Mouse (Mus musculus): Measurements from ENCODE around the gene Ap2b1. TPM values are rescaled to one million over a fixed set of nuclear protein-coding genes. Genes with fewer than 3 reads are reported as not detected.

Gene Ap2b1
- total RNA-seq, 4 experiments from 2014 or later: 28.5 to 34.9 (median 32.6) TPM

DNA sequence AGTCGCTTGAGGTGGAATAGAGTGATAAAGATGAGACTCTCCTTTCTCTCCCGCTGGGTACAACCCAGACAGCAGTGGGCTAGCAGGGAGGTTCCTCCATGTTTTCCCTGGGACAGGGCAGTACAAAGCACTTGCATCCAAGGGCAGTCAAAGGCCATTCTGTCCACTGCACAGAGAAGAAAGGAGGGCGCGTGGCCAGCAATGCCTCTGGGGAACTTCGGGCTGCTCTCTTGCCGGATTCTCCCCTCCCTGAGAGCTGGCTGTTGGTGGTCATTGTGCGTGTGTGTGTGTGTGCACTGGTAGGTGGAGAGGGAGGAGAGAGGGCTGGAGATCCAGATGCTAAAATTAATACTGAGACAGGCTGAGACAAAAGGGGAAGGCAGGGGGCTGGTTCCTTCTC, 142.4 kb downstream of the Ap2b1 start:
- no peak for DNase-seq (ENCODE audit: low spot score in 2 of 2)

DNA sequence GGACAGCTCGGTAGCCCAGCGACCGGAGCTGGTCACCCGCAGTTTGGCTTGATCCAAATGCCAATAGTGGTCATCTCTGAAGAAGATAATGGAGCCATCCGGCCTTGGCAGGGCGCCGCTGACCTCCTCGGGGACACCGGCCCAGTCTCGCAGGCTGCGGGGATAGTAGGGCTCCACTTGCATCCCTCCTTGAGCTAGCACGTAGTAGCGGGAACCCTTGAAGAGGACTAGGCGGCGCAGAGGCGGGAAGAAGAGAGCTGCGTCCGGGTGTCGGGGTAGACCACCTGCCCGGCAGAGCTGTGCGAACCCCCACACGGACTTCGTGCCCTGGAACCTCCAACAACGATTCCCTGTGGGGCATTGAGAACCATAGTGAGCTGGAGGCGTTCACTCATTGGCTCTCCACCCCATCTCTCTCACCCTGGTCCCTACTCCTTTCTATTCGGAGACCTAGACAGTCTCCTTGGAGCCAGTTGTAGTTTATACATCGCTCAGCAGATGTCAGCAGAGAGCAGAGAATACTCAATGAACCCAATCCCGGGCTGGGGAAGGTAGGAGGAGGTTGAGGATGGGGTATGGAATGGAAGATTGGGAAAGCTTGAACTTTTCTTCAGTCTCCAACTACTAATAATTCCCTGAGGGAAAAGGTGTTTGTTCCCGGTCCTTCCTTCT, 143.9 kb downstream of the Ap2b1 start:
- peak; percentile 34 to 47 for DNase-seq (ENCODE audit: low spot score in 2 of 2)

DNA sequence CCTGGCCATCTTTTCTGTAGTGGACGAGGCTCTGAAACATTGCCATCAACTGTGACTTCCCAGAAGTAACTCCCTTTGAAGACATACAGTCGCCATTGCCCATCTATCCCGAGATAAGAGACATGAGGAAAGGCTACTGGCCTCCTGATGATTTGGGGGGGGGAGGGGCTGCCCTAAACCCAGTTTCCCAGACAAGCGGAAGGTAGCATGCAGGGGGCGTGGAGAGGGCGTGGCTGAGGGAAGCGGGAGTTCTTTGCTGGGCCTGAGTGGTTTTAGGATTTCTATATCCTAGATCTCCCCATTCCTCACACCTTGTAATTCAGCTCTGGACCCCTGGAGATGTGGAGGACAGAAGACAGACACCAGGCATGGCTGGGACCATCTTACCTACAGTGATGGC, 145.0 kb downstream of the Ap2b1 start:
- no peak for DNase-seq (ENCODE audit: low spot score in 2 of 2)

DNA sequence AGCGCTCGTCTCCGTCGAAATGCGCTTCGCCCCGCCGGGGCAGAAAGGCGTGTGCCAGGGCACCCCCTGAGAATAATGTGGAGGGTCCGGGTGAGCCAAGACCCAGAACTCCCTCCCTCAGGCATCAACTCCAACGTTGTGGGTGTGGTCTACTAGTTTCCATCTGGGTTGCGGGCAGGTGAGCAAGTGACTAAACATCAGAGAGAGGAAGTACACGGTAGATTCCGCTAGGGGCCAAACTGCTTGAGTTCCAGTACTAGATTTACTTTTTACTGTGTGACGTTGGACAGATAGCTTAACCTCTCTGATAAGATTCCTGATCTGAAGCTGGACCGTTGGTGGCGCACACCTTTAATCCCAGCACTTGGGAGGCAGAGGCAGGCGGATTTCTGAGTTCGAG, 146.2 kb downstream of the Ap2b1 start:
- DNase-seq (ENCODE audit: low spot score in 2 of 2): no peak

DNA sequence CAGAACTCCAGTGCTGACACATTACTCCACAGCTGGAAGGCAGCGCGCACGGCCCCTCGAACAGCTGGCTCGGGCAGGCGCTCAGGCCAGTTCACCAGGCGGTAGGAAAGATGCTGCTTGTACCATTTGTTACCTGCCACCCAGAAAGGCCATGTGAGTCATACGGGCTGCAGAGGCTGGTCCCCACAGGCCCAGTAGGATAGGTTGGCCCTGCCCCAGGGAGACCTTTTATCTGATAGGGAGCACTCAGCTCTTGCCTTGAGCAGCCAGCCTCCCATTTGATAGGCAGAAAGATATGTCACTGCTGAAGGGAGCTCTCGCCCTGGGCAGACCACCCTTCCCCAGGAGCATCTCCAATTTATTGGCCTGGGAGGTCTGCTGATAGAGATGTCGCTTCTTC, 148.8 kb downstream of the Ap2b1 start:
- DNase-seq (ENCODE audit: low spot score in 2 of 2): no peak

DNA sequence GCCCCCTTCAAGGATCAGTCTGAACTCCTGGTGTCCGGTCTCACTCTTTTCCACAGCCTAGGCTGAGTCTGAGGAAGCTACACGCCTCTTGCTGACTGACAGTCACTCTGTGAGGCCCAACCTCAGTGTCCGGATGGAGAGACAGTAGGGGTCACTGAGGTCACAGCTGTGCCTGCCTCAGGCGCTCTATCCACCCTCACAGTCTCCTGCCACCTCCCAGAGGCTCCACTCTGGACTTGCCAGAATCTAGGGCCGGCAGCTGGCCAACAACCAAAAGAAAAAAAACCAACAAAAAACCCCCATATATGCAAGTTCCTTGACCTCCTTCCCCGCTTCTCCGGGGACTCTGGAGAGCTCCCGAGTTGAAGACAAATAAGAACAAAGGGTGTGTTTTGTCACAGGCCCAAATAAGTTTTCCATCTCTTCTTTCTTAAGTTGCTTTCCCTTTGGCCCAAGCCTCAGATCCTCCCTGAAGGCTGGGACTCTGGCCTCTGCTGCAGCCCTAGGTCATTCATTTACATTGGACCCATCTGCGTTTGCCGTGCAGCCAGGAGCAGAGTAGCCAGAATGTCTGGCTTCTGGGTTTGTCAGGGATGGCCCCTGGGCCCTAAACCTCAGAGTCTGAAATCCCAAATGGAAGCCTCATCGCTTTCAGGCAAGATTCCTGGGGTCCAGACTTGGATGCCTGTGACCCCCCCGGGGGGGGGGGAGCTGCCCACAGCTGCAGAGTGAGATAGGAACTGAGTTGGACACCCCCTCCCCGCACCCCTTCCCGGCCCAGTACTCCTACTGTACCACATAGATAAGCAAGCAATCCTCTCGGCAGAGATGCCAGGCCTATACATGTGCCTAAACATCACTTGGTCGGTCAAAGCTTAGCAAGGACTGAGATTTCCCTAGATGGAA, 149.4 kb downstream of the Ap2b1 start:
- DNase-seq (ENCODE audit: low spot score in 2 of 2): no peak

DNA sequence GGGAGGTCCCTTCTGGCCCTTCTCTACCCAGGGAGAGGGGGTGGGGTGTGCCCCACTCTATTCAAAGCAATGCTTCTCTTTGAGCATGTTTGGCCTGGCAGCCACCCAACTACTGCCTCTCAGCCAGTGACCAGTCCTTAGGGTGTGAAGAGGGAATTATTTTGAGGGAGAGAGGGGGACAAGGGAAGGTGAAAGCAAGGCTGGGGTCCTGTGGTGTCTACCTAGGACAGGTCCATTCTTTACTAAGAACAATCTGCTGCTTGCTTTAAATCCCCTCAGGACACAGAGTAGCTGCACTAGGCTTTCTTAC, 150.1 kb downstream of the Ap2b1 start:
- no peak for DNase-seq (ENCODE audit: low spot score in 2 of 2)

DNA sequence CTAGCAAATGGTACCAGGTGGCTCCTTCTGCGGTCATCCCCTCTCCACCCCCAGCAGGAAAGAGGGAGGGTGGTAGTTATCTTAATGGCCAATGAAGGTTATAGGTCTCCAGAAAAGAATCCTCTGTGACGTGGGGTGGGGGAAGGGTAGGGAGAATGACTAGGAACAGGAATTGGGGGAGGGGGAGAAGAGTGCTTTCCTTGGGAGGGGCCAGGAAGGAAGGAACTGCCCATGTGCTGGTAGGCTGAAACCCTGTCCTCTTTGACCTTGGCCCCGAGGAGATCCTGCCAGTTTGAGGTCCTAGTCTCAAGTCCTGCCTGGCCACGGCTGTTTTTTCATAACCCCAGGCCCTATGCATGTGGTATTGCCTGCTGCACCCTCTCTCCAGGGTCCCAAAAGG, 150.5 kb downstream of the Ap2b1 start:
- DNase-seq (ENCODE audit: low spot score in 2 of 2): no peak

DNA sequence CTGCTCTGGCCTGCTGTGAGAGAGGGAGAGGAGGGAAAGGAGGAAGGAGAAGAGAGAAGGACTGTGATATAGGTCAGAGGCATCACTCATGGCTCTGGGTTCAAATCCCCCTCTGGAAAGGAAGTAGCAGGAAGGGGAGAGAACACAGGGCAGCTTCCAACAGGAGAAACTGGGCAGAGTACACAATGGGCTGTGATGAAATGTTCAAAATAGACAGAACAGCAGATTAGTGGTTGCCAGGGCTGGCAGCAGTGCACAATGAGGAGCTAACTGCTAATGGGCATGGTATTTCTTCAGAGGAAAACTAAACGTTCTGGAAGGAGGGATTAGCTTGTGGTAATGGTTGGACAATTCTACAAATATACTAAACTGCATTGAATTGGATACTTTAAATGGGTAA, 151.7 kb downstream of the Ap2b1 start:
- DNase-seq (ENCODE audit: low spot score in 2 of 2): no peak

DNA sequence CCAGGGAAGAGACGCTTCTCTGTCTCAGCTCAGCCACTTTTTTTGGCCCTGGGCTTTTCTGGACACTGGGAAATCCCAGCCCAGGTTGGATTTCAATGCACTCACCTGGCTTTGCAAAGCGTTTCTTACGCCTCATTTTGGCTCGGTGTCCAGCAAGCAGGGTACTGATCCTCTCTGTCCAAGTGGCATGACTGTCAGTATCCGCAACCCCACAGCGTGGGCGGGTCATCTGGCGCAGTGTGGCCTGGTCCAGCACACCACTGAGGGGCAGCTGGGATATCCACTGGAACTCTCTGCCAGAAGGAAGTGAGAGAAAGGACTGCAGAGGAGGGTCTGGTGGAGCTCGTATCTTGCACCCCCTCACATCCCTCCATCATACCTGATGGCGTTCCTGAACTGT, 152.5 kb downstream of the Ap2b1 start:
- no peak for DNase-seq (ENCODE audit: low spot score in 2 of 2)

DNA sequence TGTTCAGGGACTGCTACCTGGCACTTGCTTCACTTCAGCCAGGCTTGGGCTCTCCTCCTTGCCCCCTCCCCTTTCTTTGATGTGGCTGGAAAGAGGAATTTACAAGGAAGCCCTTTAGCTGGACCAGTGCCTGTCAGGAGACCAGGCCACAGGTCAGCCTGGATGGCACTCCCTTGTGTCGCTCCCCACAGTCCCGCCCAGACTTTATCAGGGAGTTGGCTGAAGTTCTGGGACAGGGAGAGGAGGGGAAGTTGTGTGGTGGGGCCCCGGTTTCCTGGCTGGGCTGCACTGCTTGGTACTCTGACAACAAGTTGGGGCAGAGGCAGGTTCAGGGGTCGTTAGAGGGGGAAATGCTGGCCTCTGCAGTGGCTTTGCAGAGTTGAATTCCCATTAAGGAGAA, 155.7 kb downstream of the Ap2b1 start:
- no peak for DNase-seq (ENCODE audit: low spot score in 2 of 2)

Other genes starting within 250 kb of the Ap2b1 start
- under 1 TPM; 0.48 to 0.62 (median 0.56) TPM for gene Slfn2, start 233.9 kb upstream of the Ap2b1 start, total RNA-seq (2022)
- gene Slfn1, start 182.2 kb upstream of the Ap2b1 start, total RNA-seq (2022): not detected
- gene Slfn4, start 123.8 kb upstream of the Ap2b1 start, total RNA-seq (2022): under 1 TPM in 1 of 4 experiments, not detected in 3; 0.08 TPM
- under 1 TPM in 3 of 4 experiments, not detected in 1; 0.24 to 0.43 (median 0.34) TPM for gene Slfn3, start 107.7 kb upstream of the Ap2b1 start, total RNA-seq (2022)
- gene Slfn14, start 12.3 kb upstream of the Ap2b1 start, total RNA-seq (2022): not detected
- 10 to 100 TPM in 3 of 4 experiments, 1 to 10 TPM in 1; 9.2 to 17.1 (median 15.2) TPM for gene Pex12, start 3.6 kb downstream of the Ap2b1 start, total RNA-seq (2022)
- gene Rasl10b, start 110.1 kb downstream of the Ap2b1 start, total RNA-seq (2022): under 1 TPM; 0.19 to 0.63 (median 0.49) TPM
- not detected for gene Gas2l2, start 130.4 kb downstream of the Ap2b1 start, total RNA-seq (2022)
- not detected for gene 1700020L24Rik, start 138.7 kb downstream of the Ap2b1 start, total RNA-seq (2022)
- 1 to 10 TPM; 1.7 to 2.6 (median 2.1) TPM for gene Mmp28, start 164.0 kb downstream of the Ap2b1 start, total RNA-seq (2022)
- 10 to 100 TPM; 17.5 to 28.4 (median 22.8) TPM for gene Taf15, start 174.1 kb downstream of the Ap2b1 start, total RNA-seq (2022)
- gene Heatr9, start 223.2 kb downstream of the Ap2b1 start, total RNA-seq (2022): not detected
- gene Ccl5, start 231.5 kb downstream of the Ap2b1 start, total RNA-seq (2022): not detected

Data from gastrocnemius, adult 8-10 months (tissue).